Mouse (Mus musculus): ENCODE data around the gene Ly6g5b.
"Not testable (repeated sequence)": the region's sequence is repeated elsewhere in the genome, so short reads cannot be mapped to it uniquely, and the experiment has no call there.

Ly6g5b gene

DNA sequence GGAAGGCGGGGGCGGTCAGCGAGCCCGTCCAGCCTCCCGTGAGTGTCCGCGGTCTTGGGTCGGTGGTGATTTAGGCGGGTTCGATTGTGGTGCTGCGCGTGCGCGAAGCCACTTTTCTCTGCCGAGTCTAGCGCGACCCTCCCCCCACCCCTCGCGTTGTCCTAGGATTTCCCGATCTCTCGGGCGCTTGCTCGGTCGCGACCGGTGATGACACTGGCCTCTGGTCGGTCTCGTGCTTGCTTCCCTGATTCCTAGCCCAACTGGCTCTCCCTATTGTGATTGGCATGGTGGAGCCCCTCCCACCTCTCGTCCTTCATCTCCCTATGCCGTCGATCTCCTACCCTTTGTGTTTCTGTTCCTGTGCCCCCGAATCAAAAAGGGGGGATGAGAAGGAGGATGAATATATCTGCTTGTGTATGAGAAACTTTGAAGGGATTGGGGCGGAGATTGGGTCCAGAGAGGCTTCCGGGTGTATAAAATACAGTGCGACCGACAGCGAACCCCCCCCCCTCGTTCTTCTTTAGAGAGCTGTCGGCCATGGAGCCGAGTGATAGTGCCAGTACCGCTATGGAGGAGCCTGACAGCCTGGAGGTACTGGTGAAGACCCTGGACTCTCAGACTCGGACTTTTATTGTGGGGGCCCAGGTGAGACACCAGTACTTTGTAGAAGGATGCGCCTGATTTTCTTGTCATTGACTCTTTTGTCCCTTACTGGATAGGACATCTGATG, 20.5 kb upstream of the Ly6g5b start:
- DNase-seq, result peak in 1 of 2 experiments; percentile 80

DNA sequence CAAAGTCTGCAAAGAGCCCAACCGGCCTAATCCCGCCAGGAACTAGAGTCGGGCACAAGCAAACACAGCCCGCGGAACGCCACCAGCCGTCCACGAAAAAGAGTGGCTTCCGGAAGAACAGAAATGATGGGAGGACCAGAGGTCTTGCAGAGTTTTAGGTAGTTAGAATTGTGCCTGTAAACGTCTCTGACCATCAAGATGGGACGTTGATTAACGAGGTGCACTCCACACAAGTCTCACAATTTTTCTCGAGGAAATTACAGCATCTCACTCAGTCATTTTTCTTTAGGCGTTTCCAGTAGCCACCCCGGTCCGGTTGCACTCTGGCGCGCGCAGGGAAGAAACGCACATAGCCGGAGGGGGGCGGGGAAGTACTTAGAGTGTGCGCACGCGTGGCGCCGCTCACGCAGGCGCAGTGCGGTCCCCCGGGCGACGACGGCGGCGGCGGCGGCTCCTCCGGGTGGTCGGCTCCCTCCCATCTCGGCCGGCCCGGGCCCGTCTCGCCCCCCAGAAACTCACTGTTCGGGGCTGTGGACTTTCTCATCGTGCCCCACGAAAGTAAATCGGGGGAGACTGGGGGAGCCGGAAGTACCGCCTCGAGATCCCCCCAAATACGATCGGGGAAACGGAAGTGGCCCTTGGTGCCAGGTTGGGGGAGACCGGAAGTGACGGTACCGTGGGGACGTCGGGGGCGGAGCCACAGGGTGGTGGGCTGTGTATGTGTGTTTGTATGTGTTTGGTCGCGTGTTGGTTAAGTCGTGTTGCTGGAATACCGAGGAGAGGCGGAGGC, 19.8 kb upstream of the Ly6g5b start, which contains the start of gene Bag6:
Gene Bag6, plus strand, starts transcription at position 378 of the 790 bp plus-strand sequence.
- peak; percentile 96 for DNase-seq

DNA sequence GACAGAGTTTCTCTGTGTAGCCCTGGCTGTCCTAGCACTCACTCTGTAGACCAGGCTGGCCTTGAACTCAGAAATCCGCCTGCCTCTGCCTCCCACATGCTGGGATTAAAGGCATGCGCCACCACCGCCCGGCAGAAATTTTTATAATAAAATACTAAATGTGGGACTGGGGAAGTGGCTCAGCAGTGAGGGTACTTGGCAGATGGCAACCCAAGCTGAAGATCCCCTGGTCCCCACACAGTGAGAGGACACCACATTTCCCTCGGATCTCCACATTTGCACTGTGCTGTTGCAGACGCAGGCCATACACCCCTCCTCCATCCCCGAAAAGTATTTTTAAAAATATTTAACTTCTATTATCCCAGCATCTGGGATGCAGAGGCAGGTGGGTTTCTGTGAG, 18.3 kb upstream of the Ly6g5b start:
- no peak for DNase-seq

DNA sequence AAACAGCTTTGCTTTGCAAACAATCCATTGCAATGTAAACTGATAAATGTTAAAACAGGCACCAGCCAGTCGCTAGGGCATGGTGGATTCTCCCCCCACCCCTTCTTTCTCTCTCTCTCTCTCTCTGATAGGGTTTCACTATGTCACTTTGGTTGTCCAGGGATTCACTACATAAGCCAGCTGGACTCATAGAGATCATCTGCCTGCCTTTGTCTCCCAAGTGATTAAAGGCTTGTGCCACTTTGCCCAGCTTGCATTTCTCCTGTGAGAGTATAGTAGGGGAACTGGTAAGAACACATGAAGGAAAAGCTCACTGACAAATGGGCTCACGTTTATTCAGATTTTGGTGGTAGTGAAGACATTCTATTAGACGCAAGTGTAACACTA, 16.9 kb upstream of the Ly6g5b start:
- DNase-seq, result no peak

DNA sequence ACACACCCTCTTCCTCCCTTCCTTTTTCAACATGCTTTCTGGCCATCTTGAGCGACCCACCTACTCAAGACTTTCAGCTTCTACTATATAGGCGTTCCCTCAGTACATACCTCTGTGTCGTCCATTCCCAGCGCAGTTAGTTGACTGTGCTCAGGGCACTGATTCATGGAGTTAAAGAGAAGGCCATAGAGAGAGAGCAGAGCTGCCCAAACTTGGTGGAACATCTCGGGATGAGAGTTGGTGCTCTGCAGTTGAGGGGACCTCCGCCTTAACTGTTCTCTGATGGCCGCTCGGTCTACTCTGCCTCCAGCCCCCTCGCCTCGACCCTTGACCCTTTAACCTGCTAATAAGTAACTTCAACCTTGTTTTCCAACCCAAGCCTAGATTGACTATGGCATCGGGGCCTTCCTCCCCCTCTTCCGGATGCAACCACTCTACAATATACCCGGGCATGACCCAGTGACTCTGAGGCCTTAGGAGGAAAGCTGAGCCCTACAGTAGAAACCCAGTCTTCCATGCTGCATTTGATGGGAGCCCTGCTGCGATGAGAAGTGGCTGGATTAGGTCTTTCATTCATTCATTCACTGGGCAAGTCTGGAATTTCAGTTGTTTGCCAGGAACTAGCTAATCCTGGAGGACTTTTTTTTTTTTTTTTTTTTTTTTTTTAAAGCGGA, 16.4 kb upstream of the Ly6g5b start, which contains the start of gene Apom:
Gene Apom, minus strand, starts transcription at position 551 of the 674 bp plus-strand sequence.
- peak; percentile 32 to 54 for DNase-seq

DNA sequence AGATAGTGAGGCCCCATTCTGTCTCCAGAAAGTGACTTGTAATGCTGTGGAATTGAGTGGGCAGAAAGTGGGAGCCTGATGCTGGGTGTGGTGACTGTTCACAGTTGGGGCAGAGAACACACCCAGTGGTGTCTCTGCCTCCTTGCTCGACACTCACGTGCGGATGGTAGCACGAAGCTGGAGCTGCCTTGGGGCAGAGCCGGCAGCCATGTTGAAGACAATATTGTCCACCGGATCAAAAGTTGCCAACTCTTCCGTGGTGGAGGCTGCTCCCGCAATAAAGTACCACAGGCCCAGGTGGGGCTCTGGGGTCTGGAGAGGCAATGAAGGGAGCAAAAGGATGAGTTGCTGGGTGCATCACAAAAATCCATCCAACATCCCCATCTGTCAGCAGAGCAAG, 15.8 kb upstream of the Ly6g5b start:
- DNase-seq, result no peak

DNA sequence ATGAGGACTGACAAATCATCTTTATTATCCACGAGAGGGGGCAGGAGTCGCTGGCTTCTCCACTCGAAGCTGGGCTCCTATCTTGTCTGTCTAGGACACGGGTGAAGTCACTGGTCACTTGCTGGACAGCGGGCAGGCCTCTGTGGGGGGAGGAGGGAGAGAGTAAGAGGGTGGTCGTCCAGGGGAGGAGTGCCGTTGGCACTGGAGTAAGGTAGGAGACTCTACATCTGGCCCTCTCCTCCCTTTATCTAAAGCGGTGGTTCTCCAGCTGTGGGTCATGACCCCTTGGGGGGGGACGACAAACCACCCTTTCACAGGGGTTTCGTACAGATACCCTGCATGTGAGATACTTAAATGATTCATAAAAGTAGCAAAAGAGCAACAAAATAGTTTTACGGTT, 13.8 kb upstream of the Ly6g5b start:
- DNase-seq, result no peak

DNA sequence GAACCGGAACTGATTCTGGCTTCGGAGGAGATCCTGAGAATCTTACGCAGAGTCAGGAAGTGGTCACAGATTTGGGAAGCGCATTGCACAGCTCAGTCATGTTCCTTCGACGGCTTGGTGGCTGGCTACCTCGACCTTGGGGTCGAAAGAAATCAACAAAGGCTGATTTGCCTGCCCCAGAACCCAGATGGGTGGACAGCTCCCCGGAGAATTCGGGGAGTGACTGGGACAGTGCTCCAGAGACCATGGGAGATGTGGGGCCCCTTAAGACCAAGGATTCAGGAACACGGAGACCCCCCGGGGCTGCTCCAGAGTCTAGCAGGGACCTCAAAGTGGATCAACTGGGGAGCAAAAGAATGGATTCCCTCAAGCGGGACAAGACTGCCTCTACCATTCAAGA, 11.8 kb upstream of the Ly6g5b start:
- DNase-seq, result no peak

DNA sequence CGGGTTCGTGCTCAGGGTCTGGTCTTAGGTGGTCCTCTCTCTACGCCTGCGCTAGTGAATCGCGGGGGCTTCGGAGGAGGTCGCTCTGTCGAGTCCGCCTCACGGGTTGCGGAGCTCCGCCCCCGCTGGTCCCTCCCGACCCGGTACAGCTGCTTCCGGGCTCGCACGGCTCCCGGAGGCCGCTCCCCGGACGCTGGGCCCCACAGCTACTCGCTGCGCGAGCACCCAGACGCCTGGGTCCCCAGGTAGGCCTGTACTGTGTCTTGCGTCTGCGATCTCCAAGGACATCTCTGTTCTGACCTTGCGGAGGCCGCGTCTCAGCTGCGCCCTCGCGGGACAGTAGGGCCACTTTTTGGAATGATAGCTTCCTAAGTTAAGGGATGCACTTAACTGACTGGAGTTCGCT, 11.0 kb upstream of the Ly6g5b start, which contains the start of gene D17H6S53E:
Gene D17H6S53E, plus strand, starts transcription at position 168 of the 406 bp plus-strand sequence.
- peak; percentile 78 to 88 for DNase-seq

DNA sequence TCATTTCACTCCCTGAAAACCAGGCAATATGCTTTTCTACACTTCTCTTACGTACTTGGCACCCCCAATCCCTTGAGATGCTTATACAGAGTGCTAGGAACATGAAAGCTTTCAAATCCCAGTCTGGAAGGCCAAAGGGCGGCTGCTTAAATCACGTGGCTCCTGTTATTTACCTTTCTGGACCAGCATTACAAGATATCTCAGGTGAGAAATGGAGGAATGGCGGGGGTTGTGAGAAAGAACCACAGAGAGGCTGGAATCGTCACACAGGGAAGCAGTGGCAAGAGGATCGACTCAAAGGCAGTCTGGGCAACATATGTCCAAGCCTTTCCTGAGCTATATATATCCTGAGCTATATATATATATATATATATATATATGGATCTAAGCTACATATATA, 10.3 kb upstream of the Ly6g5b start:
- peak in 1 of 2 experiments; percentile 21 for DNase-seq

DNA sequence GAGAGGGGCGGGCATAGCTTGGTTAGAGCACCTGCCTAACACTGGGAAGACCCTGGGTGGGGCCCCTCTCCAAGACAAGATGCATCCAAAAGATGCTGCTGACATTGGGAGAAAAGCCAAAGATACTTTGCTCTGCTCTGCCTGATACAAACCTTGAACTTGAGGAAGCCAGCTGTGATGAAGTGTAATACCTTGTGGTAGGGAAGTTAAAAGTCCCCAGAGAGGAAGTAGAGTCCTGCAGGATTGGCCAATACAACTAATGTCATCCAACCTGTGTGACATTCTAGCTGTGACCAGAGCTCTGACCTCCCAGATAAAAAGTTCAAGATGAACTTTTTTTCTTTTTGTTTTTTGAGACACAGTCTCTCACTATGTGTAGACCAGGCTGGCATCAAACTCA, 9.9 kb upstream of the Ly6g5b start:
- DNase-seq, result no peak

DNA sequence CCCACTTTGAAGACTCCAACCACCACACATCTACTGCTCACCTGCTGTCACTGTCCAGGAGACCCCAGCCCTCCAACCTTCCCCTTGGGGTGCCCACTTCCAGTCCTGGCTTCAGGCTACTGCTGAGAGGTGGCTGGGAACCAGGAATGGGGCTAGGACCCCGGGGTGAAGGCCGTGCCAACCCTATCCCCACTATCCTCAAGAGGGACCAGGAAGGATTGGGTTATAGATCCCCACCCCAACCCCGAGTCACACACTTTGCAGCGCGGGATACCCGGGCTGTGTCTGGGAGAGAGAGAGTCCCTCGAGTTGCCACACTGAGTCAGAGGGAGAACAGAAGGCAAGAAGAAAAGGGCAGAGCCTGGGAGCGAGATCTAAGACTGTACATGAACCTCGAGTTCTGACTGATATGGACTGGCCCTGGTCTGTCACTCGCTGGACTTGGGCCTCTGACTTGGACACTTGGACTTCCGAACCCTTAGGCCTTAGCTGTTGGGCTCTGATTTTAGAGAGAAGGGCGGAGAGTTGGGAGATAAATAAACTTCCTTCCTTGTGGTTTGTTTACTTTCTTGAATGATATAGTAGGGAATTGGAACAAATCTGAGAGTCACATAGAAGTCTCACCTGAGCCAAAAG, 9.2 kb upstream of the Ly6g5b start:
- DNase-seq, result peak in 1 of 2 experiments; percentile 53

DNA sequence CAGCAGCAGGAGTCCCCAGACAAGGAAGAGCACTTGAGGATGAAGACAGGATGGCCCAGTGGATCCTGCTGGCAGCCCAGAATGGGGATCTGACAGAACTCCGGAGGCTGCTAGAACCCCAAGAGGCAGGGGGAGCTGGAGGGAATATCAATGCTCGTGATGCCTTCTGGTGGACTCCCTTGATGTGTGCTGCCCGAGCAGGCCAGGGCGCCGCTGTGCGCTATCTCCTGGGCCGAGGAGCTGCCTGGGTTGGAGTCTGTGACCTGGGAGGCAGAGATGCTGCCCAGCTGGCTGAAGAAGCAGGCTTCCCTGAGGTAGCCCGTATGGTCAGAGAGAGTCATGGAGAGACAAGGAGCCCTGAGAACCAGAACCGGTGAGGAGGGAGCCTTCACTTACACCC, 8.1 kb upstream of the Ly6g5b start:
- not testable (repeated sequence) for DNase-seq

DNA sequence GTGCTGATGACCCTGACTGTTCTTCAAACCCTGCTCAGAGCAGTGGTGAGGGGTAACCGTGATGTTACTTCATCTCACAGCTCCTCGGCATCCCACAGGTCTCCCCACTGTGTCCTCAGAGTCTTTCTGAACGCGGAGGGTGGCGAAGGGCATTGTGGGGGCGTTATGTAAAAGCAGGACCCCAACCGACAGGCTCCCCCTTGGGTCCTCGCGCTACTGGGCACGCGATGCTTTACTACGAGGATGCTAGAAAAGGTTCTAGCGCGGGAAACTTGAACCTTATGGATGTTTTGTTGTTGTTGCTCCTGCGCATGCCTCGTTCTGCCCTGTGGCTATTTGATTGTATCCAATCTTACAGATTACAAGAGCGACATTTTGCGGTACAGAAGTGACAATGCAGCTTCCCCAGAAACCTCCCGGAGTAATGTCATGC, 6.7 kb upstream of the Ly6g5b start, which contains the start of gene Csnk2b:
Gene Csnk2b, minus strand, starts transcription at position 183 of the 433 bp plus-strand sequence.
- DNase-seq, result peak; percentile 57 to 60

DNA sequence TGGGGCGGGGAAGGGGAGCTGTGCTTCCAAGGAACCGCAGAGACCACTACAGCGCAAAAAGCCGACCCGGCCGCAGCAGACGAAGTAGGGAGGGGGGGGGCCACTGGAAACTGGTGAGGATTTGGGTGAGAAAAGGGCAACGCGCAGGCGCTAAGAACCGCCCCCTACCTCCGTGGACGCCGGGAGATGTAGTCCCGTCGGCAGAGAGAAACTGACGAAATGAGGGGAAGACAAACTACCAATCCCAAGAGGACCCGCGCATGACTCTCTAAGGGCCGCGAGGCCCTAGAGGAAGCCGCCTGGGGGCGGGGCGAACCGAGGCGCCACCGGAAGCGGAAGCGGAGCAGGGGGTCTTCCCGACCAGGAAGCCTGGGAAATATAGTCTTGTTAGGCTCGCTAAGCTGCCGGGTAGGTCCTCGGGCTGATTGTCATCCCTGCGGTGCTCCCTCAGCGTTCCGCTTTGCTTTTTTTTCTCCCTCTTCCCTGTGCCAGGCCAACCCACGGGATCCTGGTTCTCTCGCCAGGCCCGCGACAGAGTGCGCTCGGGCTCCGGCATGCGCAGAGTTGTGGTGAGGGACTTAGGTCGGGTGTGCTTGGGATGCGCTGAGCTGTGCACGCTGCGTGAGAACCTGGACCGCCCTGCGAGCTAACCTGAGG, 6.0 kb upstream of the Ly6g5b start, which contains the start of gene Gpank1:
Gene Gpank1, plus strand, starts transcription at position 313 of the 657 bp plus-strand sequence.
- DNase-seq, result peak; percentile 97 to 99

DNA sequence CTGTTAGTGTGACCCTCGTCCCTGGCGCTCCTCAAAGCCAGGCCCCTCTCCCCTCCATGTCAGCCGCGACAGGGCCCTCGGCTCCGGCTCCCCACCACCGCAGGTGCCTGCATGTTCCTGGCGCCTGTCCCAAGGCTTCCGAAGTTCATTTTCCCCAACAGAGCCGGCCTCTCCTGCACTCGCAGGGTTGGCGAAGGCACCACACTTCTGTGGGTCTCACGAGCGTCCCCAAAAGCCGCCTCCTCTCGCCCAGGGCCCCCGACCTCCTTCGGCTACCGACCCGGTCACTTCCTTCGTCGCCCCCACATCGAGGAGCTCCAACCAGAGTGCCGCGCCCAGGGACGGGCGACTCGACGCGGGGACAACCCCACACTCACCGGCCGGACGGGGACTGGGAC, 5.5 kb upstream of the Ly6g5b start:
- peak; percentile 65 to 78 for DNase-seq

DNA sequence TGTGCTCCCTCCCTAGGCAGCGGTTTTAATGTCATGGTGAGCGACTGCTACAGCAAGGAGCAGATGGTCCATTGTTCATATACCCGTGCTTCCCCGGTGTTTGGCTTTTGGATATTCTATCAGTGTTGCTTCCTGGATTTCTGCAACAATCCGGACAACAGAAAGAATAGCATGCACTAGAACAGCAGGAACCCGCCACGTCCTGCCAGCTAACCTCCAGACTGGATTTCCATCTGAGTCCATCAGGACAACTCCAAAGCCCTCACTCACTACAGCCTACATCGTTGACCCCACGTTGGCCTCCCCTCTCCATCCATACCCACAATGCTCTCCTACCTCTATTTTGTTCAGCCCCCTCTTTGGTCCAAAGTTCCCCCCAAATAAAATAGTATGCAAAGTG, 3.5 kb downstream of the Ly6g5b start:
- DNase-seq, result no peak

DNA sequence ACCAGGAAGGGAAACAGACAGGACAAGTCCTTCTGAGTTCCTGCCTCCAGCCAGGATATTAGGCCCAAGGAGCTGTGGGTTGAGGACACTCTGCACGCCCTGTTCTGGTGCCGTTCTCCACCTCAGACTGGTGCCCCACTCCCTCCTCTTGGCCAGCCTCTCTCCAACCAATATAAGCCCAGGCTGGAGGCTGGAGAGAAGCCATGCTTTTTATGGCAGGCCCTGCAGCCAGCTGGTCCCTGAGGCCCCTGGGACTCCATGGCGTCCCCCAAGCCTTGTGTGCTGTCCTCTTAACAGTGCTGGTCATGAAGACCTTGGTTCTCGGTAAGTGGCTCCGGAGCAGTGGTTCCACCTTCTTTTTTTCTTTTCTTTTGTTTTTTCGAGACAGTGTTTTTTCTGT, 7.1 kb downstream of the Ly6g5b start, which contains the start of gene Ly6g5c:
Gene Ly6g5c, plus strand, starts transcription at position 183 of the 400 bp plus-strand sequence.
- DNase-seq, result no peak

DNA sequence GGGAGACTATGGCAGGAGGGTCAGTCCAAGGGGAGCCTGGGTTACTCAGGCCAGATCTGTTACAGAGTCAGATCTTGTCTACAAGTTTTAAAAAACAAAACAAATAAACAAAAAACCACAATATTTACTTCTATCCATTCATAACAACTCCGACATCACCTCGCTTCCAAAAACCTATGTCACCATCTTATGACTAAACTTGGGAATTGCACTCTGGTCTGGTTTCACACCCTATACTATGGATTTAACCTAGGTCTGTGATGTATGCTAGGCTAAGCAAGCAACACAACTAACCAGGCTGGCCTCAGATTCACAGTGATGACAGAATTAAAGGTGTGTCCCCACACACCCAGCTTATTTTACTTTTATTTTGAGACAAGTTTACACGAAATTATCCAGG, 8.7 kb downstream of the Ly6g5b start:
- DNase-seq, result no peak

DNA sequence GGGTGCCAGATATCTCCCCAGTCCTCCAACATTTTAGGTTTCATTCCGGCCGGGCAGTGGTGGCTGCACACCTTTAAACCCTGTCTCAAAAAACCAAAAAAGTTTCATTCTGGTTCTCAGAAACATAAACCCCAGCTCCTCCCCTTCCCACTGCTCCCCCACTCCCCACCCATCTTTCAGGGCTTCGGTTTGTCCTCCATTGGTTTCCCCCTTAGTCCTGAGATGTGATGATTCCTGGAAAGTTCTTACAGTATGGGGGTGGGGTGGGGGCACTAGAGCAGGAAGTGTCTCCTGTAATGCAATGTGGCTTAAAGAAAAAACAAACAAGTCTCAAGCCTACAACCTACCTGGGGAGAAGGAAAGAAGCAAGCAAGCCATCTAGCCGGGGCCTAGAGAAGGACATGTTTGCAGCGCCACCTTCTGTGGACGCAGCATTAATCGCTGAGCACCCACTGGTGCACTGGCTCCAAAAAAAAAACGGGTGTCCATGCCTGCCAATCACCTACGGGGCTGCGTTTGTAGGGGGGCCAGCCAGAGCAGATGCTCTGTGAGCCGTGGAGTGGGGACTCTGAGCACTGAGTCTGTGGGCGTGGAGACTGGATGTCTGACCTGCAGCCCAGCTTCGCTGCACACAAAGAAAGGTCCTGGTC, 9.4 kb downstream of the Ly6g5b start:
- DNase-seq, result peak; percentile 61 to 76

DNA sequence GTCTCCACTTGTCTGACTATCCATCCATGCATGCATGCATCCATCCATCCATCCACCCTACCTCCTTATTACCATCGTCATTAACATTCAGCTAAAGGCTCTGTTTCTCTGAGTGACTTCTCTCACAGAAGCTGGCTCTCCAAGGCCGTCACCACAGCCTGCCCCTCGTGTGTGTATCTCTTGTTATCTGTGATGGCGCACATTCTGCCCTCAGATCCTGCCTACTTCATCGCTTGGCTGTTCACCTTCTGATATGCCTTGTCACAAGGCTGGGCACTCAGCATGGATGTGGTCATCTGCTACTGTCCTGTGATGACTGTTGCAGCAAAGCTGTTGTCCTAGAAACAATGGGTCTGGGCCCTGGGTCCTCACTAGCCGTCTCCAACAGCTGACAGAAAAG, 10.5 kb downstream of the Ly6g5b start:
- no peak for DNase-seq

Measured in kidney, postnatal 25 days (tissue).